ENCODE assay signal across 10 mouse cellular contexts in genomic region chr5:149815879-149816278, GRCm38 (mm10).
DNase-seq lines count a peak whose midpoint lies in the region; ATAC-seq and TF ChIP-seq lines count a peak whose summit lies in the region.
"Had no signal": no experiment of that assay in that cellular context is flagged by ENCODE, and none has a peak within 500 bp of the region (broad histone marks: within the 10 kb centered on the region; RNA-seq: fewer than 3 reads in every experiment).

No protein-coding gene starts in this region.

- intact Hi-C loops in heart, postnatal 14 days (cut with DNase I), result loop anchor here (1.0 to 5.0 kb wide), 2 partner anchors 36 to 205 kb away; no protein-coding TSS in a partner anchor

- no peak overlapping the region for H3K27ac ChIP-seq in forebrain, embryonic 10.5 days
- H3K27ac ChIP-seq in kidney, embryonic 16.5 days (ENCODE audit: low read length), result no peak overlapping the region
- H3K27ac ChIP-seq: limb, embryonic 12.5 days; stomach, embryonic 15.5 days had no signal

- no peak overlapping the region for H3K4me2 ChIP-seq in kidney, embryonic 16.5 days (replicated peaks; ENCODE audit: low read depth, low read length)
- H3K4me2 ChIP-seq: limb, embryonic 12.5 days; stomach, embryonic 15.5 days had no signal

- no peaks in the 10 kb centered on the region for H3K79me3 ChIP-seq in C2C12 (ENCODE audit: low read depth)

- peak; percentile 54 for ATAC-seq in kidney, embryonic 16.5 days (ENCODE audit: low FRiP score, low TSS enrichment)

- no peaks in the 10 kb centered on the region for H3K36me3 ChIP-seq in C2C12 (ENCODE audit: control insufficient read depth, insufficient read depth)
- H3K36me3 ChIP-seq in forebrain, embryonic 10.5 days (replicated peaks), result no peaks in the 10 kb centered on the region
- H3K36me3 ChIP-seq in kidney, embryonic 16.5 days (ENCODE audit: insufficient read depth, low read length), result no peaks in the 10 kb centered on the region
- H3K36me3 ChIP-seq: limb, embryonic 12.5 days; stomach, embryonic 15.5 days had no signal

- WGBS in forebrain, embryonic 10.5 days, result 36% methylated on average over 3 of the region's 3 CpGs
- 36% methylated on average over 3 of the region's 3 CpGs for WGBS in kidney, embryonic 16.5 days

- no peaks in the 10 kb centered on the region for H3K4me1 ChIP-seq in forebrain, embryonic 10.5 days
- peaks cover 5% of the 10 kb centered on the region for H3K4me1 ChIP-seq in kidney, embryonic 16.5 days (ENCODE audit: insufficient read depth, low read length)
- H3K4me1 ChIP-seq: limb, embryonic 12.5 days; stomach, embryonic 15.5 days had no signal

- peak; percentile 8 for TF ChIP-seq CTCF in C2C12 (IDR thresholded peaks at IDR 0.05; ENCODE audit: control insufficient read depth, insufficient read depth, insufficient read length)

- DNase-seq in heart, postnatal 14 days, result peak; percentile 61 to 69
- no peak for DNase-seq in heart, adult 11 months
- peak; percentile 51 for DNase-seq in adrenal gland, adult 2 months
- peak; percentile 60 for DNase-seq in forebrain, embryonic 10.5 days (ENCODE audit: extremely low spot score, low spot score)
- peak; percentile 65 for DNase-seq in lung, postnatal 14 days
- peak; percentile 5 for DNase-seq in telencephalon, adult 2 months (ENCODE audit: low read depth, low spot score)

- peaks cover 3% of the 10 kb centered on the region for H3K27me3 ChIP-seq in C2C12 (ENCODE audit: control insufficient read depth, insufficient read depth, insufficient read length)
- no peaks in the 10 kb centered on the region for H3K27me3 ChIP-seq in forebrain, embryonic 10.5 days (ENCODE audit: poor library complexity, severe bottlenecking)
- H3K27me3 ChIP-seq in kidney, embryonic 16.5 days (ENCODE audit: insufficient read depth, low read length), result no peaks in the 10 kb centered on the region
- H3K27me3 ChIP-seq: limb, embryonic 12.5 days; stomach, embryonic 15.5 days had no signal

- no peaks in the 10 kb centered on the region for H3K79me2 ChIP-seq in C2C12 (ENCODE audit: control insufficient read depth, insufficient read depth)

- H3K9me3 ChIP-seq in forebrain, embryonic 10.5 days, result no peaks in the 10 kb centered on the region
- no peaks in the 10 kb centered on the region for H3K9me3 ChIP-seq in kidney, embryonic 16.5 days (ENCODE audit: low read length)
- H3K9me3 ChIP-seq: limb, embryonic 12.5 days; stomach, embryonic 15.5 days had no signal

- no peak overlapping the region for H3K9ac ChIP-seq in kidney, embryonic 16.5 days (replicated peaks; ENCODE audit: low read length)
- H3K9ac ChIP-seq: limb, embryonic 12.5 days; stomach, embryonic 15.5 days had no signal

- H3K4me3 ChIP-seq in C2C12 (ENCODE audit: insufficient read depth, poor library complexity, severe bottlenecking), result no peak overlapping the region
- H3K4me3 ChIP-seq in forebrain, embryonic 10.5 days, result no peak overlapping the region
- no peak overlapping the region for H3K4me3 ChIP-seq in kidney, embryonic 16.5 days (ENCODE audit: low read length)
- H3K4me3 ChIP-seq: limb, embryonic 12.5 days; stomach, embryonic 15.5 days had no signal

- no peak overlapping the region for H3ac ChIP-seq in C2C12 (ENCODE audit: control insufficient read depth, insufficient read length, low read depth)

TF ChIP-seq in C2C12, 6 proteins besides CTCF, POLR2A, EP300 and RAD21:
- TF ChIP-seq MYOG (IDR thresholded peaks at IDR 0.05; ENCODE audit: control insufficient read depth, extremely low read depth, insufficient read length) (no peak), FOSL1 (IDR thresholded peaks at IDR 0.05; ENCODE audit: insufficient read depth, low read length, poor library complexity, severe bottlenecking) (no peak), MAX (IDR thresholded peaks at IDR 0.05) (no peak), USF1 (IDR thresholded peaks at IDR 0.05; ENCODE audit: low read depth) (no peak), MYOD1 (IDR thresholded peaks at IDR 0.05; ENCODE audit: control insufficient read depth, insufficient read length, low read depth) (no peak), CEBPB (IDR thresholded peaks at IDR 0.05; ENCODE audit: low read depth) (no peak)
